Mouse (Mus musculus) heart, embryonic 10.5 days (tissue): Measurements from ENCODE around the gene Fyco1. TPM values are rescaled to one million over a fixed set of nuclear protein-coding genes. Genes with fewer than 3 reads are reported as not detected.

ENCODE experiments used
- DNase-seq: peaks from one replicate; pipeline ENCODE4 v3.0.0-alpha.2; 2017; ENCODE audit warnings: low spot score
- H3K27ac ChIP-seq: fragments of 300-500 bp; sonication (generic); 2 replicates; pipeline ENCODE4 v1.5.1; 2016; ENCODE audit warnings: mild to moderate bottlenecking
- H3K27me3 ChIP-seq: fragments of 300-500 bp; sonication (generic); 2 replicates; pipeline ENCODE4 v1.6.1; 2016; ENCODE audit warnings: mild to moderate bottlenecking; ENCODE audit not compliant: poor library complexity, insufficient read depth, severe bottlenecking
- H3K36me3 ChIP-seq: fragments of 300-500 bp; sonication (generic); 2 replicates; pipeline ENCODE4 v1.6.1; 2016; ENCODE audit warnings: mild to moderate bottlenecking, moderate library complexity
- H3K4me1 ChIP-seq: fragments of 300-500 bp; sonication (generic); 2 replicates; pipeline ENCODE4 v1.6.1; 2016; ENCODE audit warnings: mild to moderate bottlenecking
- H3K4me3 ChIP-seq: fragments of 300-500 bp; sonication (generic); 2 replicates; pipeline ENCODE4 v1.5.1; 2016; ENCODE audit warnings: mild to moderate bottlenecking, moderate library complexity
- H3K9me3 ChIP-seq: fragments of 300-500 bp; sonication (generic); 2 replicates; pipeline ENCODE4 v1.6.1; 2016; ENCODE audit warnings: mild to moderate bottlenecking, moderate library complexity
- WGBS: fragments of 180-500 bp; shearing (Covaris S2); methylation state at CpG from one replicate; pipeline ENCODE4 v1.1.7; 2016; 5-methylcytosine and 5-hydroxymethylcytosine counted together
- polyA plus RNA-seq: library from polyadenylated mRNA; unstranded; fragments of >200 nt; fragmentation: Nextera tagmentation; extraction: Ambion mirVana; gene quantifications from 2 replicates; pipeline ENCODE4 v1.2.1, GENCODE M21; 2016

Gene Fyco1
- 20.5 and 31.8 TPM in 2 replicates for polyA plus RNA-seq

DNA sequence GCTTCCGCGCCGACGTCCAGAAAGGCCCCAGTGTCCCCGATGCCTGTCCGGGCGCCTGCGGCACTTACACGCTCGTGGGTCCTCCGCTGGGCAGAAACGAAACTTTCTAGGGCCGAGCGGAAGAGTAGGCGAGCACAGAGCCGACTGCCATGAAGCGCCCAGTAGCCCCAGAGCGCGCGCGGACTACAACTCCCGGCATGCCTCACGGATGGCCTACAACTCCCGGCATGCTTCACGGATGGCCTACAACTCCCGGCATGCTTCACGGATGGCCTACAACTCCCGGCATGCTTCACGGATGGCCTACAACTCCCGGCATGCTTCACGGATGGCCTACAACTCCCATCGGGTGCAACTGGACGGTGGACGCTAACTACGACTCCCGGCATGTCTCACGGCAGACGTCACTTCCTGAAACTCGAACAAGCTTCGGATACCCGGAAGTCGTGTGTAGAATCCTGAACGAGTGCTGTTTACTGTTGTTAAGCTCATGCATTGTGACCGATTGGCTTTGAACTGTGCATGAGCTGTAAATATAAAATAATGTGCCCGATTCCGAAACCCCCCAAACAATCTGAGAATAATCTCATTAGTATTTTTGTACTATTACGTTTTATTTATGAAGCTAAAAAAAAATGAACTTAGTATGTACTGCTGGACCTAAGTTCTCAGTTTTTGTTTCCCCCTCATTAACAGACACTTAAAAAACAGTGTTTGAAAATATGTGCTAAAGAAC, at the start of gene Fyco1:
Gene Fyco1 (minus strand): TSS at position 187 of the 736 bp plus-strand sequence.
- under 1% methylated on average over 47 of the region's 47 CpGs for WGBS
- H3K9me3 ChIP-seq, result no peaks in the 10 kb centered on the region
- no peaks in the 10 kb centered on the region for H3K27me3 ChIP-seq
- peak within 1 kb of the TSS; percentile 74 for H3K4me3 ChIP-seq
- H3K36me3 ChIP-seq, result no peaks in the 10 kb centered on the region
- peak within 1 kb of the TSS; percentile 90 for H3K27ac ChIP-seq
- peak; percentile 98 for DNase-seq
- peaks cover 10% of the 10 kb centered on the region for H3K4me1 ChIP-seq

DNA sequence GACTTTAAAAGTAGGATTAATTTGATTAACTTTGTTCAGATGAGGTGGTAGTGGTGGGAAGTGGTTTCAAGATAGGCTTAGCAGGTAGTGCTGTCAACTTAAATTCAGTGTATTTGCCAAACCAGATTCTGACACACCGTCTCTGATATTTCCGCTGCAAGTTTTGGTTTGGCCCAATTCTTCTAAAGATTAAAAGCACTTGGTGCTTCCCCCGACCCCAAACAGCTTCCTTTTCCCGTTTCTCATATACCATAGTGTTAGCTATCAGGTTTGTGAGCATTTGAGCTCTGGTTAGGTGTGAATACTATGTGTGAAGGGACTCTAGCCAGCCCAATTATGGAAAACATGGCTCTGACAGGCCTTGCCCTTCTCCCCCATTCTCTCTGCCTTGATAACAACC, 20.4 kb upstream of the Fyco1 start:
- WGBS, result 56% methylated on average over 4 of the region's 4 CpGs
- Histone ChIP-seq H3K4me1 (no peaks in the 10 kb centered on the region), H3K4me3 (no peak overlapping the region), H3K27ac (no peak overlapping the region), H3K9me3 (no peaks in the 10 kb centered on the region), H3K36me3 (no peaks in the 10 kb centered on the region), H3K27me3 (no peaks in the 10 kb centered on the region)
- no peak for DNase-seq

DNA sequence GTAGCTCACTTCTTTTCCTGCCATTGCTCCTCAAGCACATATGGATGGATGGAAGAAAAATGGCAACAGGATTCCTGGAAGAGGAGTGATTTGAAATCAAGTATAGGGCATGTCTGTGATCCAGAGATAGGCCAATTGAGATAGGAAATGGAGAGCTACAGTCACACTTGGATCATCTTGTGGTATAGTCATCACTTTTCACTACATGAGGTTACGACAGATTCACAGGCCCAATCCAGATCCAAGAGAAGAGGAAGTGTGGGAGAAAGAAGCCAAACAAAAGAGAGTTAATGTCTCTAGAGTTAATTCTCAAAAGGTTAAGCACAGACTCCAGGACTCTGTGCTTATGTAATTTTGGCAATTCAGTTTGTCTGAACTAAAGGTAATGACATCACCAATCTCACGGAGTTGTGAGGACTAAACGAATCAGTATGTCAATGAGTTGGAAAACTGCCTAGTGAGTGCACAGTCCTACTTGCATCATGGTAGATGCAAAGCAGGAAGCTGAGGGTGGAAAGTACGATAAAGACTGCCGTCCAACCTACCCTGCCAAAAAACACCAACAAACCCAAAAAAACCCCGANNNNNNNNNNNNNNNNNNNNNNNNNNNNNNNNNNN, 17.6 kb upstream of the Fyco1 start:
- H3K27ac ChIP-seq, result no peak overlapping the region
- H3K27me3 ChIP-seq, result no peaks in the 10 kb centered on the region
- H3K4me3 ChIP-seq, result no peak overlapping the region
- no peaks in the 10 kb centered on the region for H3K4me1 ChIP-seq
- WGBS, result 46% methylated on average over 6 of the region's 6 CpGs
- no peaks in the 10 kb centered on the region for H3K36me3 ChIP-seq
- DNase-seq, result no peak
- no peaks in the 10 kb centered on the region for H3K9me3 ChIP-seq

DNA sequence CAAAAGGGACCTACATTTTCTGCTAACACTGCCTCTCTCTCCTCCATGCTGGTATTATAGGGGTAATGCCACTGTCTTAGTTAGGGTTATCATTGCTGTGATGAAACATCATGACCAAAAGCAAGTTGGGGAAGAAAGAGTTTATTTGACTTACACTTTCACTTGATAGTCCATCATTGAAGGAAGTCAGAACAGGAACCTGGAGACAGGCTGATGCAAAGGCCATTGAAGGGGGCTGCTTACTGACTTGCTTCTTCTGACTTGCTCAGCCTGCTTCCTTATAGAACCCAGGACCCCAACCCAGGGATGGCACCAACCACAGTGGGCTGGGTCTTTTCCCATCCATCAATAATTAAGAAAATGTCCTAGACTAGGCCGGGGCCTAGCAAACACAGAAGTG, 11.9 kb upstream of the Fyco1 start:
- Histone ChIP-seq H3K27me3 (no peaks in the 10 kb centered on the region), H3K27ac (no peak overlapping the region), H3K4me1 (no peaks in the 10 kb centered on the region), H3K36me3 (no peaks in the 10 kb centered on the region), H3K4me3 (no peak overlapping the region), H3K9me3 (no peaks in the 10 kb centered on the region)
- no peak for DNase-seq
- 84% methylated on average over 1 of the region's 1 CpGs for whole genome bisulfite sequencing

DNA sequence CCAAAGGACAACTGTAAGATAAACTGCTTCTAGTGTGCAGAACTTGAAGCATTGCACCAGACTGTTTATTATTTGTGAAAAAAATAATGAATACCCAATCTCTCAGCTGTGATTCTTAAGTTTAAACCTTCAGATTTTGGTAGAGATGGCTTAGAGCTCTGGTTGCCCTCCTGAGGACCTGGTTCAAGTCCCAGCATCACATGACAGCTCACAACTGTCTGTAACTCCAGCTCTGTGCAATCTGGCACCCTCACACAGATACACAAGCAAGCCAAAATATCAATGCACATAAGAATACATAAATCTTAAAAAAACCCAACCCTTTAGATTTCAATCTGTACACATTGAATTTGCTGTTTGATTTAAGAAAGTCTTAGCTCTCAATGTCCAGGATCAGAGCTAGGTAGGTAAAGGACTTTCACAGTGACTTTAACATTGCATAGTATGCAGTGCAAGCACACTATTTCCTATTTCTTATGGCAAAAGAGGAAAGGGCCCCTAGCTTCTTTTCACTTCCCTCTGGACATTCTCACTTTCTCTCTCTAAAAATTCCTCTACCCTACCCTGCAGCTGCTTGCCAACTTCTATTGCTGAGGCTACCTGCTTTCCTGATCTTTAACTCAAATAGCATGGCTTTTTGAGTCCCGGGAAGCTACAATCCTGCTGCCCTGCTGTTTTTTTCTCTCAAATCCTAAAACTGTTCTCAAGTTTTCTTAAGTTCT, 11.4 kb upstream of the Fyco1 start:
- Histone ChIP-seq H3K27me3 (no peaks in the 10 kb centered on the region), H3K36me3 (no peaks in the 10 kb centered on the region), H3K27ac (no peak overlapping the region), H3K4me3 (no peak overlapping the region), H3K4me1 (no peaks in the 10 kb centered on the region), H3K9me3 (no peaks in the 10 kb centered on the region)
- DNase-seq, result no peak
- WGBS, result 88% methylated on average over 1 of the region's 1 CpGs

DNA sequence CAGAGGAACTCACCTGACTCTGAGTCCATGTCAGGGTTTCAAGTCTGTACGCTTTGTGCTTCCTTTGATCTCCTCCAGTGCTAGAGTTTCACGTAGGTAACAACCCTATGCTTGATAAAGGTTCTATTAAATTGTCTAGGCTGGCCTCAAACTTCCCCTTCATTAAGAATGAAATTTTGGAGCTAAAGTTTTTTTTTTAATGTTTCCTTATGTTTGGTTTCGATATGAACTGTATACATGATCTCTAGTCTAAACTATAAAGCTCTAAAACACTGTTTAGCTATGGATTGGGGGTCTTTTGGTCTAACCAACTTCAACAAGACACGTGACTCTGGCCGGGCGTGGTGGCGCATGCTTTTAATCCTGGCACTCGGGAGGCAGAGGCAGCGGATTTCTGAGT, 10.2 kb upstream of the Fyco1 start, which contains the start of gene Xcr1:
Gene Xcr1 (minus strand): TSS at position 101 of the 400 bp plus-strand sequence.
- no peak within 1 kb of the TSS for H3K27ac ChIP-seq

DNA sequence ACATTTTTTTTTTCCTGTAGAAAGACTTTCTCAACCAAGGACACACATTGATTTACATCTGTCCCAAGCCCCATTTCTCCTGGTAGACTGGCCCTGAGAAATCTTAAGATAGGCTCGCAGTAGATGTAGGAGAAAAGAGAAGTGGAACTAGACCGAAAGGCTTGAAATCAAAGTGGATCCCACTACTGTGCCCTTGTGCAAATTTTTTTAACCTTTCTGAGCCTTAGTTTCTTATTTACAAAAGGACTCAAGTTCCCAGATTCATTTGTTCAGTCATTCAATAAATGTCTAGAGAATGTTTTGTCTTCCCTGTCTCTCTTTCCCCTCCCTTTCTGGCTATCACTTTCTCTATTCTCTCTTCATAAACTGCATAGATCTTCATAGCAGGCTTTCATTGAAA, 5.1 kb upstream of the Fyco1 start:
- no peaks in the 10 kb centered on the region for H3K27me3 ChIP-seq
- no peak overlapping the region for H3K4me3 ChIP-seq
- 82% methylated on average over 2 of the region's 2 CpGs for WGBS
- no peak for DNase-seq
- no peak overlapping the region for H3K27ac ChIP-seq
- H3K9me3 ChIP-seq, result no peaks in the 10 kb centered on the region
- no peaks in the 10 kb centered on the region for H3K4me1 ChIP-seq
- no peaks in the 10 kb centered on the region for H3K36me3 ChIP-seq

More for the DNA sequence above, 10.2 kb upstream of the Fyco1 start, which contains the start of gene Xcr1:
- no peaks in the 10 kb centered on the region for H3K4me1 ChIP-seq
- H3K4me3 ChIP-seq, result no peak within 1 kb of the TSS
- DNase-seq, result no peak
- H3K9me3 ChIP-seq, result no peaks in the 10 kb centered on the region
- no peaks in the 10 kb centered on the region for H3K36me3 ChIP-seq
- 83% methylated on average over 9 of the region's 9 CpGs for WGBS
- H3K27me3 ChIP-seq, result no peaks in the 10 kb centered on the region

DNA sequence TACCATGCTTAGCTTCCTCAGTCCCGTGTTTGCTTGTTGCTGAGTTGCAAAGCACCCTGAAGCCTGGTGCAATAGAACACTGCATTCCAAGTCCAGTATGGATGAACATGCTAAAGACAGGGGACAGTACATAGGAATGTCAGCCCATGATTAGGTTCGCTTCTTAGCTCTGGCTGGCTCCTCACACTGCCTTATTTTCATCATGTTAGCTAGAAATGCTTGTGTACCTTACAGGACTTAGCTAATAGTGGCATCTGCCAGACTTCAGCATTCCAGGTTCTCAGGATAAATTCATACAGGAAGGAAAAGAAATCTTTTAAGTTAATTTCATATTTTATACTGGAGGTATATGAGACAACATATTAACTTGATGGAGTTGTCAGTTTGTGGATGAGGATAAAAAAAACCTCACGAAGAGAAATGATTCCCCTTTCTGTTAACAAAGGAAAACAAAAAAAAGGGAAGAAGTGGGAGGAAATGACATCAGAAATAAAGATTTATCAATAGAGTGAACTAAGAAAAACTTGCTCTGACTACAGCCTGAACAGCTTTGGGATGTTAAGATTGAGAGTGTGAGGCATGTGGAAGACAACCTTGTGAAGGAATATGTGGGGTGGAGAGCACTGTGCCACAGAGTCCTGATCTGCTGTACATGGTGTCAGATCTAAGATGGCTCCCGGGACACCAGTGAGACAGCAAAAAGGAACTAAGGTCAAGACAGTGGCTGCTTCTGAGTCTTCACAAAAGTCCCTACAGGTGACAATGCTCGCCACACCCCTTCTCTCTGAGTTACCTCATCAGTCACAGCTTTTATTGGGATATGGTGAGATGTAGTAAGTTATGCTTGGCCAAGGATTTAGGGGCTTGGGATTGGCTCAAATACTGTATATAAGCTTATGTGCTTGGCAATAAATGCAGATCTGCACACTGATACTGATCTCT, 1.0 kb upstream of the Fyco1 start:
- Histone ChIP-seq H3K36me3 (no peaks in the 10 kb centered on the region), H3K27me3 (no peaks in the 10 kb centered on the region), H3K27ac (no peak overlapping the region; the same call in none of the 2 replicates), H3K4me3 (peak overlapping the region; percentile 74), H3K9me3 (no peaks in the 10 kb centered on the region), H3K4me1 (peaks cover 10% of the 10 kb centered on the region)
- WGBS, result 60% methylated on average over 5 of the region's 5 CpGs
- no peak for DNase-seq

DNA sequence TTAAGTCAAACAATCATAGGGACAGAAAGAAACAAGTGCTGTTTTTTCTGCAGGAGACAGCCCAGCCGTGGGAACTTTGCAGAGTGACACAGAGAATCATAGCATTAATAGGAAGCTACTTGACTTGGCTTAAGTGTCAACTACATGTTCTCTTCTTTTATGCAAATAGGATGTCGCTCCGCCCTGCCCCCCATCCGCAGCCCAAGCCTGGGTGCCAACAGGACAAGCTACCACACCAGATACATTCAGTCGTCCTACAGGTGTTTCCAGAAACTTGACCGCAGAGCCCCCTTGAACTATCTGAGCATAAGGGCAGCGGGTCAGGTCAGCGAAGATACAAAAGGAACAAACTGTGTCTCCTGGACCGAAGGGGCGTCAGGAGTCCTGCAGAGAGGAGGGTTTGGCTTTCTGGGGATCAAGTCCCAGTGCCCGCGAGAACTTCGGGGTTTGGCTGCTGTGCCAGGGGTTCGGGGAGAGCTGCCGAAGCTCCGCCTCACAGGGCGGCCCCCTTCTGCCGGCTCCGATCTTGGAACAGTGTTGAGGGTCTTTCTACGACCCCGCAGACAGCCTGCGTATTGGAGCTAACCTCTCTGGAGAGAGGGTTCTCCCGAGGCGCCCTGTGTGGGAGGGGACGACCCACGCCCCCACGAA, 512 bp downstream of the Fyco1 start:
- no peaks in the 10 kb centered on the region for H3K27me3 ChIP-seq
- peak overlapping the region; percentile 90 for H3K27ac ChIP-seq
- H3K9me3 ChIP-seq, result no peaks in the 10 kb centered on the region
- no peaks in the 10 kb centered on the region for H3K36me3 ChIP-seq
- peak; percentile 89 for DNase-seq
- H3K4me1 ChIP-seq, result peaks cover 15% of the 10 kb centered on the region
- peak overlapping the region; percentile 74 for H3K4me3 ChIP-seq
- under 1% methylated on average over 27 of the region's 27 CpGs for WGBS

DNA sequence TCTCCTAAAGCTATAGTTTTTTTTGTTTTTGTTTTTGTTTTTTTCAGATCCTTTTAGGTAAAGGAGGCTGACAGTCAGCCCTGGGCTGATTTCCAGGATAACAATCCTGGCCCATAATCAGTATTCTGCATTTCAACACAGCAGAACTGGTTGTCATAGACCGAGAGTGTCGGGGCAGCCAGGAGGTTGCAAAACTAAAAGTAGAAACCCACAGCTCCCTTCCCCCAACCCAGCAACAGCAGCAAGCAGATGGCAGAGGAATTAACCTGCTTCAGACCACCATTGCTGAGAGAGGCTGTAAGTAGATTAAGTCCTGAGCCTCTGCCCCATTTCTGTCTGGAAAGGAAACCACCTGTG, 1.0 kb downstream of the Fyco1 start:
- DNase-seq, result no peak

DNA sequence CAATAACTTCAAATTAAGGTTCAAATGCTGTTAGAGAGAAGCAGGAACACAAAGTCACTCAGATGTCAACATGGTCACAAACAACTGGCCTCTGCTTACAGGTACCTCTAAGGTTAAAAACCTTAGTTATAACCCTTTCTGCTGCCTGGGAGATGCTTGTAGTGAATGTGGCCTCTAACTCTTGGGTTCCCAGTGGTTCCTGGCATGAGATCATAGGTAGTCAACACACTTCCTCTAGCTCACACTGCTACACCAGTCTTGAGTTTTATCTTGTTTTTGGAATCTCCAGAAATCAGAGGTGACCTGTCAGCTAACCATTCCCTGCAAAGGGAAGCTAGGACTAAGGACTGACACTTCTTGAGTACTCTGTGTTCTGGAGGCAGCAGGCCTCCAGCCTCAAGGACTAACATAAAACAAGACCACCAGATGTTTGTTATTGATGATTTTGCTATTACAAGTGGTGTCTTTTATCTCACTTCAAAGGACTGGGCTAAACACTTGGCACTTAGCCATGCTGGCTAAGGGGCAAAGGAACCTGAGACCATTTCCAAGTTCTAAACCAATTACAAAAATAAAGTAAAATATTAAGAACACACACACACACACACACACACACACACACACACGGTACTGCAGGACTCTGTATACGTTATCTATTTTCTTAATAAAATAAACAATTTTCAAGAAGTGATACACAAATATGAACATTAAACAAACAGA, 1.6 kb downstream of the Fyco1 start:
- Histone ChIP-seq H3K4me3 (peak overlapping the region; percentile 74), H3K27ac (peak overlapping the region; percentile 90; the same call in 1 of the 2 replicates), H3K9me3 (no peaks in the 10 kb centered on the region), H3K36me3 (no peaks in the 10 kb centered on the region), H3K4me1 (peaks cover 25% of the 10 kb centered on the region), H3K27me3 (no peaks in the 10 kb centered on the region)
- WGBS, result 67% methylated on average over 2 of the region's 2 CpGs
- DNase-seq, result no peak

More for the DNA sequence above, 1.0 kb downstream of the Fyco1 start:
- peaks cover 19% of the 10 kb centered on the region for H3K4me1 ChIP-seq
- no peaks in the 10 kb centered on the region for H3K9me3 ChIP-seq
- no peaks in the 10 kb centered on the region for H3K36me3 ChIP-seq
- 7% methylated on average over 2 of the region's 2 CpGs for WGBS
- H3K4me3 ChIP-seq, result peak overlapping the region; percentile 74
- H3K27ac ChIP-seq, result peak overlapping the region; percentile 90
- no peaks in the 10 kb centered on the region for H3K27me3 ChIP-seq
